ENCODE assay signal across 11 mouse cellular contexts in the genomic region with DNA sequence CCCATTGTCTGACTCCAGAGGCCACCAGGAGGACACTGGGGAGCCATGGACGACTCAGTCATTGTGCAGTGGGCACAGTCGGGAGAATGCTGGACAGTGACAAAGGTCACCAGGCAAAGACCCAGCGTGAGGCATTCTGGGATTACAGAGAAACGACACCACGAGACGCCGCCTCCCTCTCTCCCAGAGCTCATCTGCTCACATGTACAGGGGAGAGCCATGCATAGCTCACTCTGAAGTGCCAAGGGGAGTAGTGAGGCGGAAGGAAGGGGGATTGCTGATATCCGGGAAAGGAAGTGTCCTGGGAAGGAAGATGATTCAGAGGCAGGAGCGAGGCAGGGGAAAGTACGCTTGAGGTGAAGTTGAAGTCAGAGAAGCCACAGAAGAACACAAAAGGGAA. TPM values are rescaled to one million over a fixed set of nuclear protein-coding genes. Genes with fewer than 3 reads are reported as not detected.
DNase-seq lines count a peak whose midpoint lies in the region; ATAC-seq and TF ChIP-seq lines count a peak whose summit lies in the region.
"Had no signal": no experiment of that assay in that cellular context is flagged by ENCODE, and none has a peak within 500 bp of the region (broad histone marks: within the 10 kb centered on the region; RNA-seq: fewer than 3 reads in every experiment).

No protein-coding gene starts in this region.

- TF ChIP-seq POLR2A in CH12.LX (IDR thresholded peaks at IDR 0.05; ENCODE audit: low read depth, low read length): no peak

- no peaks in the 10 kb centered on the region for H3K36me3 ChIP-seq in heart, embryonic 11.5 days (ENCODE audit: control insufficient read depth, insufficient read depth, low read length)
- no peaks in the 10 kb centered on the region for H3K36me3 ChIP-seq in CH12.LX (replicated peaks in 1 of 2; ENCODE audit: control insufficient read depth in 1 of 2, insufficient read depth in 1 of 2, low read length in 1 of 2)
- H3K36me3 ChIP-seq in intestine, embryonic 16.5 days (ENCODE audit: control insufficient read depth, insufficient read depth, low read length): no peaks in the 10 kb centered on the region
- H3K36me3 ChIP-seq in liver, embryonic 16.5 days (ENCODE audit: control insufficient read depth, insufficient read depth): no peaks in the 10 kb centered on the region
- H3K36me3 ChIP-seq in forebrain, embryonic 16.5 days (ENCODE audit: control insufficient read depth, insufficient read depth): no peaks in the 10 kb centered on the region
- H3K36me3 ChIP-seq: forebrain, embryonic 15.5 days had no signal

- no peak overlapping the region for H3K9ac ChIP-seq in heart, embryonic 11.5 days (ENCODE audit: low read depth, low read length)
- 0 out of 2 replicates have a peak overlapping the region, but pooled peaks have one; percentile 1 for H3K9ac ChIP-seq in CH12.LX (ENCODE audit: insufficient read depth, low read depth)
- H3K9ac ChIP-seq in intestine, embryonic 16.5 days (ENCODE audit: low read depth, low read length): no peak overlapping the region; the same call in 1 of the 2 replicates
- H3K9ac ChIP-seq in liver, embryonic 16.5 days (ENCODE audit: low read depth, low read length): no peak overlapping the region
- H3K9ac ChIP-seq in forebrain, embryonic 16.5 days (replicated peaks; ENCODE audit: low read depth, low read length): no peak overlapping the region
- H3K9ac ChIP-seq: forebrain, embryonic 15.5 days; hindbrain, embryonic 14.5 days; lung, embryonic 14.5 days had no signal

- no peak for TF ChIP-seq RAD21 in CH12.LX (IDR thresholded peaks at IDR 0.05; ENCODE audit: low read depth, low read length)

- no peak for DNase-seq in heart, postnatal 10 days
- no peak for DNase-seq in CH12.LX (ENCODE audit: extremely low read depth)
- no peak for DNase-seq in frontal cortex, postnatal 25 days (ENCODE audit: low spot score in 2 of 2)
- no peak for DNase-seq in cerebellum, adult 9-11 months
- DNase-seq: lung, embryonic 14.5 days had no signal

- no peaks in the 10 kb centered on the region for H3K9me3 ChIP-seq in heart, embryonic 11.5 days (replicated peaks; ENCODE audit: control insufficient read depth, low read length)
- no peaks in the 10 kb centered on the region for H3K9me3 ChIP-seq in CH12.LX (replicated peaks; ENCODE audit: low read length)
- no peaks in the 10 kb centered on the region for H3K9me3 ChIP-seq in intestine, embryonic 16.5 days (ENCODE audit: control insufficient read depth, low read length)
- no peaks in the 10 kb centered on the region for H3K9me3 ChIP-seq in liver, embryonic 16.5 days (replicated peaks; ENCODE audit: control insufficient read depth, low read length)
- no peaks in the 10 kb centered on the region for H3K9me3 ChIP-seq in forebrain, embryonic 16.5 days (ENCODE audit: control insufficient read depth, low read length)
- H3K9me3 ChIP-seq: forebrain, embryonic 15.5 days had no signal

- no peak overlapping the region for H3K4me3 ChIP-seq in heart, embryonic 11.5 days (ENCODE audit: low read depth, low read length)
- H3K4me3 ChIP-seq in CH12.LX (replicated peaks in 1 of 3; ENCODE audit: low read depth in 2 of 3, low read length in 2 of 3, poor library complexity in 1 of 3): peak overlapping the region in 1 of 3 experiments; percentile 25
- H3K4me3 ChIP-seq in intestine, embryonic 16.5 days (ENCODE audit: low read length): no peak overlapping the region
- H3K4me3 ChIP-seq in liver, embryonic 16.5 days (ENCODE audit: low read depth, low read length): no peak overlapping the region
- no peak overlapping the region for H3K4me3 ChIP-seq in forebrain, embryonic 16.5 days (replicated peaks; ENCODE audit: low read length)
- H3K4me3 ChIP-seq: forebrain, embryonic 15.5 days had no signal

- peaks cover 18% of the 10 kb centered on the region; the same call in 1 of the 2 replicates for H3K27me3 ChIP-seq in heart, embryonic 11.5 days (ENCODE audit: control insufficient read depth, insufficient read depth, low read length)
- H3K27me3 ChIP-seq in CH12.LX (replicated peaks): peaks cover 84% of the 10 kb centered on the region
- H3K27me3 ChIP-seq in intestine, embryonic 16.5 days (replicated peaks; ENCODE audit: control insufficient read depth, insufficient read depth, low read length): no peaks in the 10 kb centered on the region
- no peaks in the 10 kb centered on the region for H3K27me3 ChIP-seq in liver, embryonic 16.5 days (ENCODE audit: control insufficient read depth, insufficient read depth, low read depth, low read length)
- H3K27me3 ChIP-seq in forebrain, embryonic 16.5 days (replicated peaks; ENCODE audit: control insufficient read depth, insufficient read depth, low read length): no peaks in the 10 kb centered on the region
- H3K27me3 ChIP-seq: forebrain, embryonic 15.5 days had no signal

- H3K4me1 ChIP-seq in heart, embryonic 11.5 days (ENCODE audit: control insufficient read depth, insufficient read depth, low read length): no peaks in the 10 kb centered on the region
- peaks cover 0 to 7% of the 10 kb centered on the region in 2 experiments; a peak in 3 of 4 replicates for H3K4me1 ChIP-seq in CH12.LX (ENCODE audit: control insufficient read depth in 1 of 2, insufficient read depth in 2 of 2)
- H3K4me1 ChIP-seq in intestine, embryonic 16.5 days (ENCODE audit: control insufficient read depth, insufficient read depth, low read length): peaks cover 32% of the 10 kb centered on the region
- H3K4me1 ChIP-seq in liver, embryonic 16.5 days (ENCODE audit: control insufficient read depth, low read depth, low read length): no peaks in the 10 kb centered on the region; the same call in 1 of the 2 replicates
- H3K4me1 ChIP-seq in forebrain, embryonic 16.5 days (replicated peaks; ENCODE audit: control insufficient read depth, insufficient read depth, low read length): no peaks in the 10 kb centered on the region
- H3K4me1 ChIP-seq: forebrain, embryonic 15.5 days had no signal

- TF ChIP-seq CTCF in CH12.LX (conservative IDR thresholded peaks at IDR 0.05 in 1 of 2, IDR thresholded peaks at IDR 0.05 in 1 of 2; ENCODE audit: low read depth in 2 of 2, low read length in 2 of 2): no peak

- no peaks in the 10 kb centered on the region for H3K79me2 ChIP-seq in CH12.LX (replicated peaks; ENCODE audit: control insufficient read depth, extremely low read depth, insufficient read depth, poor library complexity, severe bottlenecking)

- TF ChIP-seq EP300 in CH12.LX (IDR thresholded peaks at IDR 0.05; ENCODE audit: low read length): no peak

- dilution Hi-C loops in CH12.LX (cut with MboI; ENCODE audit: extremely low pct_ligation_motif_present, extremely low pct_unique_long_range_greater_than_20kb, low sequenced_read_pairs): no loop called here

- intact Hi-C loops in heart, postnatal 10 days (cut with DNase I): no loop called here

- in situ Hi-C loops in CH12.LX (cut with MboI; ENCODE audit: low pct_ligation_motif_present, low pct_unique_long_range_greater_than_20kb, low sequenced_read_pairs): no loop called here

- no peak overlapping the region for H3K27ac ChIP-seq in heart, embryonic 11.5 days (ENCODE audit: low read depth, low read length)
- no peak overlapping the region for H3K27ac ChIP-seq in CH12.LX (ENCODE audit: insufficient read depth, low read depth)
- H3K27ac ChIP-seq in intestine, embryonic 16.5 days (ENCODE audit: low read length): peak overlapping the region; percentile 76
- no peak overlapping the region for H3K27ac ChIP-seq in liver, embryonic 16.5 days (ENCODE audit: low read length)
- no peak overlapping the region for H3K27ac ChIP-seq in forebrain, embryonic 16.5 days (ENCODE audit: low read length)
- H3K27ac ChIP-seq: forebrain, embryonic 15.5 days; hindbrain, embryonic 14.5 days had no signal

- H3K4me2 ChIP-seq in heart, embryonic 11.5 days: peak overlapping the region; percentile 22; the same call in 1 of the 2 replicates
- H3K4me2 ChIP-seq in CH12.LX (ENCODE audit: insufficient read depth, low read depth, poor library complexity, severe bottlenecking): peak overlapping the region; percentile 32
- H3K4me2 ChIP-seq in intestine, embryonic 16.5 days (ENCODE audit: low read depth, low read length): peak overlapping the region; percentile 4; the same call in 1 of the 2 replicates
- peak overlapping the region; percentile 14 for H3K4me2 ChIP-seq in liver, embryonic 16.5 days (ENCODE audit: low read depth, low read length)
- H3K4me2 ChIP-seq in forebrain, embryonic 16.5 days (ENCODE audit: low read length): no peak overlapping the region
- H3K4me2 ChIP-seq: forebrain, embryonic 15.5 days; hindbrain, embryonic 14.5 days; lung, embryonic 14.5 days had no signal

- no peak for ATAC-seq in heart, embryonic 11.5 days (replicated peaks; ENCODE audit: insufficient number of reproducible peaks, low FRiP score, low TSS enrichment)
- no peak for ATAC-seq in intestine, embryonic 16.5 days
- peak; percentile 60 for ATAC-seq in liver, embryonic 16.5 days (ENCODE audit: low read depth)
- no peak for ATAC-seq in forebrain, embryonic 16.5 days
- ATAC-seq: forebrain, embryonic 15.5 days had no signal

- 43% methylated on average over 11 of the region's 11 CpGs for WGBS in heart, embryonic 11.5 days (ENCODE audit: insufficient replicate concordance)
- 38% methylated on average over 11 of the region's 11 CpGs for WGBS in intestine, embryonic 16.5 days
- 19% methylated on average over 11 of the region's 11 CpGs for WGBS in liver, embryonic 16.5 days (ENCODE audit: insufficient replicate concordance)
- 58% methylated on average over 11 of the region's 11 CpGs for WGBS in forebrain, embryonic 16.5 days

TF ChIP-seq in CH12.LX, 34 proteins besides CTCF, POLR2A, EP300 and RAD21:
- TF ChIP-seq IRF4 (IDR thresholded peaks at IDR 0.05; ENCODE audit: low read depth, low read length): no peak
- TF ChIP-seq HCFC1 (IDR thresholded peaks at IDR 0.05; ENCODE audit: low read depth, low read length): no peak
- TF ChIP-seq SMC3 (IDR thresholded peaks at IDR 0.05; ENCODE audit: low read depth, low read length): no peak
- no peak for TF ChIP-seq POLR2AphosphoS2 (IDR thresholded peaks at IDR 0.05; ENCODE audit: low read depth, low read length)
TF ChIP-seq in CH12.LX: peak in this region for 0.

RNA-seq across cellular contexts. Expression of gene Ttpal, which starts 26.9 kb away (rescaled TPM):
- 28.2 TPM in 2 replicates for polyA plus RNA-seq in heart, embryonic 11.5 days (2014; fragmentation: Nextera tagmentation; extraction: Ambion mirVana)
- 10 to 100 TPM; 13.6 to 14.2 TPM for total RNA-seq in heart, postnatal 10 days (2021)
- total RNA-seq in CH12.LX (2012; rRNA removed): 25.7 and 26.2 TPM in 2 replicates
- 32.5 and 38.9 TPM in 2 replicates for total RNA-seq in CH12.LX (2014; rRNA removed)
- 17.3 and 21.9 TPM in 2 replicates for polyA plus RNA-seq in CH12.LX (2012; ENCODE audit: insufficient read length, low read depth)
- 22.2 and 22.9 TPM in 2 replicates for polyA plus RNA-seq in intestine, embryonic 16.5 days (2015; fragmentation: Nextera tagmentation; extraction: Ambion mirVana)
- 9.2 and 10.6 TPM in 2 replicates for polyA plus RNA-seq in liver, embryonic 16.5 days (2015; fragmentation: Nextera tagmentation; extraction: Ambion mirVana)
- polyA plus RNA-seq in forebrain, embryonic 16.5 days (2015; fragmentation: Nextera tagmentation; extraction: Ambion mirVana): 44.1 and 46.4 TPM in 2 replicates
